Mouse (Mus musculus) intestine, embryonic 14.5 days (tissue): ENCODE measurements around the gene Edc3. TPM values are rescaled to one million over a fixed set of nuclear protein-coding genes. Genes with fewer than 3 reads are reported as not detected.
A peak's percentile ranks its signal among the peaks of the same experiment; 100 is the strongest.

ENCODE experiments used
- ATAC-seq: fragments of 200-750 bp; cut with Nextera tagmentation; replicated peaks from 2 replicates; pipeline ENCODE4 v1.8.0; 2017; ENCODE audit warnings: low read depth, moderate number of reproducible peaks, moderate TSS enrichment, moderate library complexity; ENCODE audit not compliant: low FRiP score, low TSS enrichment
- DNase-seq: peaks from one replicate; pipeline ENCODE4 v3.0.0-alpha.2; 2018; ENCODE audit warnings: low spot score
- H3K27ac ChIP-seq: fragments of 300-500 bp; sonication (generic); 2 replicates; pipeline ENCODE4 v1.5.1; 2014; ENCODE audit warnings: low read depth, mild to moderate bottlenecking, control low read depth
- H3K27me3 ChIP-seq: fragments of 300-500 bp; sonication (generic); replicated peaks from 2 replicates; pipeline ENCODE4 v1.6.1; 2014; ENCODE audit warnings: low read length, control low read depth; ENCODE audit not compliant: control insufficient read depth, insufficient read depth
- H3K36me3 ChIP-seq: fragments of 300-500 bp; sonication (generic); 2 replicates; pipeline ENCODE4 v1.6.1; 2014; ENCODE audit warnings: low read length, control low read depth; ENCODE audit not compliant: control insufficient read depth, insufficient read depth
- H3K4me1 ChIP-seq: fragments of 300-500 bp; sonication (generic); replicated peaks from 2 replicates; pipeline ENCODE4 v1.6.1; 2014; ENCODE audit warnings: low read length, control low read depth, mixed read lengths; ENCODE audit not compliant: control insufficient read depth, insufficient read depth
- H3K4me2 ChIP-seq: fragments of 300-500 bp; sonication (generic); 2 replicates; pipeline ENCODE4 v1.6.1; 2014; ENCODE audit warnings: low read length
- H3K4me3 ChIP-seq: fragments of 300-500 bp; sonication (generic); 2 replicates; pipeline ENCODE4 v1.5.1; 2014; ENCODE audit warnings: low read depth, low read length, control low read depth, mixed read lengths
- H3K9ac ChIP-seq: fragments of 300-500 bp; sonication (generic); 2 replicates; pipeline ENCODE4 v1.6.1; 2014; ENCODE audit warnings: mild to moderate bottlenecking, low read length
- H3K9me3 ChIP-seq: fragments of 300-500 bp; sonication (generic); 2 replicates; pipeline ENCODE4 v1.6.1; 2016; ENCODE audit warnings: low read length, control low read depth; ENCODE audit not compliant: control insufficient read depth
- WGBS: fragments of 180-500 bp; shearing (Covaris S2); extraction: QIAGEN DNeasy Blood & Tissue Kit; methylation state at CpG from one replicate; pipeline ENCODE4 v1.1.7; 2014; 5-methylcytosine and 5-hydroxymethylcytosine counted together
- polyA plus RNA-seq: library from polyadenylated mRNA; unstranded; fragments of >200 nt; fragmentation: Nextera tagmentation; extraction: Ambion mirVana; gene quantifications from 2 replicates; pipeline ENCODE4 v1.2.1, GENCODE M21; 2014

Gene Edc3
- polyA plus RNA-seq, result 25.1 and 25.7 TPM in 2 replicates

GRCm38 (mm10) chr9:57708068-57708719 lies at the start of gene Edc3:
Gene Edc3 (plus strand): TSS chr9:57708540.
- under 1% methylated on average over 23 of the region's 23 CpGs for WGBS
- no peaks in the 10 kb centered on the region for H3K27me3 ChIP-seq

GRCm38 (mm10) chr9:57658970-57659369 lies 49.4 kb upstream of the Edc3 start:
- DNase-seq (no peak), ATAC-seq (no peak)
- Histone ChIP-seq H3K4me1 (no peaks in the 10 kb centered on the region; the same call in 1 of the 2 replicates), H3K27me3 (no peaks in the 10 kb centered on the region), H3K9me3 (no peaks in the 10 kb centered on the region), H3K36me3 (no peaks in the 10 kb centered on the region), H3K9ac (no peak overlapping the region), H3K4me3 (no peak overlapping the region), H3K4me2 (no peak overlapping the region), H3K27ac (no peak overlapping the region)
- WGBS, result 92% methylated on average over 4 of the region's 4 CpGs

More at GRCm38 (mm10) chr9:57708068-57708719, at the start of gene Edc3:
- ATAC-seq (peak; percentile 92), DNase-seq (peak; percentile 98)
- peak within 1 kb of the TSS; percentile 73 for H3K27ac ChIP-seq
- H3K9ac ChIP-seq, result peak within 1 kb of the TSS; percentile 82
- H3K4me2 ChIP-seq, result peak within 1 kb of the TSS; percentile 68
- peaks cover 8% of the 10 kb centered on the region for H3K4me1 ChIP-seq
- peaks cover 2% of the 10 kb centered on the region; the same call in 1 of the 2 replicates for H3K36me3 ChIP-seq
- peak within 1 kb of the TSS; percentile 79 for H3K4me3 ChIP-seq
- no peaks in the 10 kb centered on the region for H3K9me3 ChIP-seq

GRCm38 (mm10) chr9:57659774-57660173 lies 48.6 kb upstream of the Edc3 start:
- Histone ChIP-seq H3K4me1 (no peaks in the 10 kb centered on the region; the same call in 1 of the 2 replicates), H3K4me2 (no peak overlapping the region), H3K27ac (no peak overlapping the region), H3K9ac (no peak overlapping the region), H3K9me3 (no peaks in the 10 kb centered on the region), H3K36me3 (no peaks in the 10 kb centered on the region), H3K27me3 (no peaks in the 10 kb centered on the region), H3K4me3 (no peak overlapping the region)
- 19% methylated on average over 4 of the region's 4 CpGs for WGBS
- DNase-seq (peak; percentile 75), ATAC-seq (no peak; the same call in 1 of the 2 replicates)

- WGBS, result 70% methylated on average over 6 of the region's 6 CpGs
- no peaks in the 10 kb centered on the region for H3K36me3 ChIP-seq
- no peak overlapping the region for H3K4me3 ChIP-seq
- no peak overlapping the region for H3K9ac ChIP-seq
- no peak overlapping the region for H3K4me2 ChIP-seq
- 0 out of 2 replicates have a peak, but pooled peaks have one; percentile 23 for ATAC-seq
- H3K4me1 ChIP-seq, result no peaks in the 10 kb centered on the region; the same call in 1 of the 2 replicates
- no peak overlapping the region for H3K27ac ChIP-seq
- no peaks in the 10 kb centered on the region for H3K27me3 ChIP-seq
- DNase-seq, result no peak
- H3K9me3 ChIP-seq, result no peaks in the 10 kb centered on the region
These were observed 47.8 kb upstream of the Edc3 start for GRCm38 (mm10) chr9:57660501-57660900.

GRCm38 (mm10) chr9:57661552-57661951 lies 46.8 kb upstream of the Edc3 start:
- Histone ChIP-seq H3K9ac (no peak overlapping the region), H3K27ac (no peak overlapping the region), H3K36me3 (no peaks in the 10 kb centered on the region), H3K4me2 (no peak overlapping the region), H3K4me1 (no peaks in the 10 kb centered on the region), H3K4me3 (no peak overlapping the region), H3K27me3 (no peaks in the 10 kb centered on the region), H3K9me3 (no peaks in the 10 kb centered on the region)
- ATAC-seq (no peak), DNase-seq (no peak)
- 60% methylated on average over 3 of the region's 3 CpGs for WGBS

GRCm38 (mm10) chr9:57664616-57665015 lies 43.7 kb upstream of the Edc3 start:
- no peak overlapping the region for H3K4me3 ChIP-seq
- no peak overlapping the region for H3K4me2 ChIP-seq
- no peak overlapping the region for H3K9ac ChIP-seq
- no peaks in the 10 kb centered on the region for H3K27me3 ChIP-seq
- no peaks in the 10 kb centered on the region for H3K36me3 ChIP-seq
- H3K4me1 ChIP-seq, result no peaks in the 10 kb centered on the region
- DNase-seq (no peak), ATAC-seq (no peak)
- no peak overlapping the region for H3K27ac ChIP-seq
- no peaks in the 10 kb centered on the region for H3K9me3 ChIP-seq
- 57% methylated on average over 7 of the region's 7 CpGs for WGBS

GRCm38 (mm10) chr9:57666536-57666935 lies 41.8 kb upstream of the Edc3 start:
- Histone ChIP-seq H3K27me3 (no peaks in the 10 kb centered on the region), H3K4me3 (no peak overlapping the region), H3K4me1 (no peaks in the 10 kb centered on the region), H3K4me2 (no peak overlapping the region), H3K9ac (no peak overlapping the region), H3K27ac (no peak overlapping the region), H3K36me3 (no peaks in the 10 kb centered on the region), H3K9me3 (no peaks in the 10 kb centered on the region)
- WGBS, result 76% methylated on average over 8 of the region's 8 CpGs
- no peak for DNase-seq
- ATAC-seq, result no peak

GRCm38 (mm10) chr9:57667136-57667535 lies 41.2 kb upstream of the Edc3 start:
- no peak for ATAC-seq
- DNase-seq, result no peak
- Histone ChIP-seq H3K4me1 (no peaks in the 10 kb centered on the region), H3K27ac (no peak overlapping the region), H3K27me3 (no peaks in the 10 kb centered on the region), H3K36me3 (no peaks in the 10 kb centered on the region), H3K9ac (no peak overlapping the region), H3K9me3 (no peaks in the 10 kb centered on the region), H3K4me3 (no peak overlapping the region), H3K4me2 (no peak overlapping the region)
- WGBS, result 75% methylated on average over 3 of the region's 3 CpGs

GRCm38 (mm10) chr9:57667817-57668216 lies 40.5 kb upstream of the Edc3 start:
- 56% methylated on average over 11 of the region's 11 CpGs for WGBS
- Histone ChIP-seq H3K9me3 (no peaks in the 10 kb centered on the region), H3K27me3 (no peaks in the 10 kb centered on the region), H3K9ac (no peak overlapping the region), H3K36me3 (no peaks in the 10 kb centered on the region), H3K4me3 (no peak overlapping the region), H3K4me1 (no peaks in the 10 kb centered on the region), H3K27ac (no peak overlapping the region), H3K4me2 (no peak overlapping the region)
- ATAC-seq (no peak), DNase-seq (no peak)
